Mouse (Mus musculus): Measurements from ENCODE around the gene Etnk1. TPM values are rescaled to one million over a fixed set of nuclear protein-coding genes. Genes with fewer than 3 reads are reported as not detected.

Etnk1 gene
- total RNA-seq, 4 experiments from 2014 or later, result 158 to 203 (median 174) TPM

Other genes with a start within 250 kb of the Etnk1 start
- 10 to 100 TPM; 37.2 to 46.1 (median 37.9) TPM for gene St8sia1, start 202.8 kb upstream of the Etnk1 start, total RNA-seq (2022)
- 100 to 1,000 TPM in 2 of 4 experiments, 10 to 100 TPM in 2; 88.0 to 114 (median 98.7) TPM for gene C2cd5, start 67.1 kb upstream of the Etnk1 start, total RNA-seq (2022)

All from layer of hippocampus, adult 8-10 months (tissue).